Mouse (Mus musculus) brain, adult 2 months (tissue): ENCODE results near the gene Loxl1.

Source experiments
- DNase-seq: peaks from one replicate; pipeline ENCODE4 v3.0.0; 2011; ENCODE audit warnings: low read depth, low spot score

The Loxl1 gene

DNA sequence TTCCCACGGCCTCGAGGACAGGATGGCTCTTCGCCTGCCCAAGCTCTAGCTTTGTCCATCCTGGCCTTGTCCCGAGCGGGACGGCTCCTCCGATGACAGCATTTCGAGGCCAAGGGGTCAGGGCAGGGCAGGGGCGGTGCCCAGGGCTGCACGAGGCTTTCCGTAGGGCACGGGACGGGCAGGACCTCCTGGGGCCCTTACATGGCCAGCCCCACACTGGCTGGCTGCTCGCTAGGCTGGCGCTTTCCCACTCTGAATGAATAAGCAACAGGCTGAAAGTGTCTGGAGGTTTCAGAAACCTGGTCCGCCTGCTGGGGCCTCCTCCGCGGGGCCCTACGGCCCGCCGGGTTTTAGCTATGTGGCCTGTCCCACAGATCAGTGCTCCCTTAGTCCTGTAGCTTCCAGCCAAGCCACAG lies at the start of gene Loxl1:
Gene Loxl1 (minus strand): TSS at position 243 of the 416 bp plus-strand sequence.
- no peak for DNase-seq

DNA sequence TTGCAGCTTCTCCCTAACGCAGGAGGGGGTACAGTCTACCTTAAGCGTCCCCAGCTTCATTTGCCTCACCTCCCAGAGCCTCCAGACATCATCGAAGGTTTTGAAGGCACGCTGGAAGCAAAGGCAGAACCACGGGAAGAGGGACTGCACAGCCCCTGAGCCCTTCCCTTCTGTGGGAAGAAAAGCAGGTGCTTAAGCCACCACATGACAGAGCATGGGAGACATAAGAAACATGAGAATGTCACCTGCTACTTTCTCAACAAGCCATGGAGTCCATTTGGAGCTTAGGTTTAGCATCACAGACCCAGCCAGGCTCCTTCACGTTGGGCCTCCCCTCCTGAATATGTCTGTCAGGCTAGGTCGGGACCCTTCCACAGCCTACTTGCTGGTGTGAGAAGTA lies 49.0 kb upstream of the Loxl1 start:
- no peak for DNase-seq

DNA sequence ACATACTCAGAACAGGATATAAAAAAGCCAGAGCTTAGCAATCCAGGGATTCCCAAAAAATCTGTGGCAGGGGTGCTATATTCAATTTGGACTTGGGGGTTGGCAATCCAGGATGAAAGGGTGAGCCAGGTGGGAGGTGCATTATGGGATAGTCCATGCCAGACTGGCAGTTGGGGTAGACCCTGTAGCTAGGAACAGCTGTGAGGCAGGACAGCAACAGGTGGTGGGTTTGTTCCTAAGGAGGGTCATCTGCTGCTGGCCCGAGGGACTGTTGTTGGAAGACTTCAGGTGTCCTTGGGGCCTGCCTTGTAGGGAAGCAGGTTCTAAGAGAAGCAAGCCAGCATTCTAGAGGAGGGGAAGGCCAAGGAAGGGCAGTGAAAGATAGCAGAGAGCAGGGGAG lies 48.4 kb upstream of the Loxl1 start:
- DNase-seq, result no peak

DNA sequence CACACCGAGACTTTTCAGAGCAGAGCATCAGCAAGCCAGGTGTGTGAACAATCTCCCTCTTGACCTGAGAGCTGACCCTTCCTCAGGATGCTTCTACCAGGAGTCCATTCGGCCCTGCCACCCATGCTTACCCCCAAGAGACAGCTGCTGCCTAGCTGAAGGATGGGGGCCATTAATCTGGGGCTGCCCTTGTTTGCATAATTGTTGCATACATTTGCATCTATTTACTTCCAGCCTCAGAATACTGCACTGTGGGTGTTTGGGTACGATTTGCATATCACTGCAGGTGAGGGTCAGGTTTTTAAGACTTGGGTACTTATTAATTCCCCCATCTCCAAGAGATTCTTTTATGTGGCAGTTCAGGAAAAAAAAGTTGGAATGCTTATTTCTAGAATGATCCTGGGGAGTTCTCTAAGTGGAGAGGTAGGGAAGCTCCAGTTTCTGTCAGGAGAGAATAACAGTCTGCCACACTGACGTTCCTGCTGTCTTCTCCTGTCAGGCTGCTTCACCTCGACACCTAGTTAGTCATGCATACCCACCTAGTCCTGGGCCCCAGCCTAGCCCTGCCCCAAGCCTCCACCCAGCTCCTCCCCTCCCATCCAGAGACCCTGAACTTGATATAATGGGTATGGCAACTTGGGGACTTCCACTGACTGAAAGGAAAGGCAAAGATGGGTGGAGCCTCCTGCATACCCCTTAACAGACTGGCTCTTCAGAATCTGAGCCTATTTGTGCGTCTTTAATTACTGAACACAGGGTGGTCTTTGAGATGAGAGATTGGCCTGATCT lies 42.5 kb upstream of the Loxl1 start:
- DNase-seq, result no peak

DNA sequence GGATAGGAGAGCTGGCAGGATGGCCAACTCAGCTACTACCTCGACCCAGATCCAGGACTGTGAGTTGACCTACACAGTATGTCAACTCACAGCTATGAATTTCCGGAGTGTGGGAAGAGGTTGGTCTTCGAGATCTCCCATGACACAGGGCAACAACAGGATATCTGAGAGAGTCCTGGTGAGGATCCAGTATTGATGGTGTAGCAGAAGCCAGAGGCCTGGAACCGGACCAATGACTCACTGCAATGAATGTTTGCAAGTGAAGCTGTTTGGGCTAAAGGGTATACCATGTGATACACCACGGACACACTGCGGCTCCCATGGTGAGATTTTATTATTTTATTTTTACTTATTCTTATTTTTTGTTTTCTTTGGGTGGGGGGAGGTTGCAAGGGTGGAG lies 41.7 kb upstream of the Loxl1 start:
- DNase-seq, result no peak

DNA sequence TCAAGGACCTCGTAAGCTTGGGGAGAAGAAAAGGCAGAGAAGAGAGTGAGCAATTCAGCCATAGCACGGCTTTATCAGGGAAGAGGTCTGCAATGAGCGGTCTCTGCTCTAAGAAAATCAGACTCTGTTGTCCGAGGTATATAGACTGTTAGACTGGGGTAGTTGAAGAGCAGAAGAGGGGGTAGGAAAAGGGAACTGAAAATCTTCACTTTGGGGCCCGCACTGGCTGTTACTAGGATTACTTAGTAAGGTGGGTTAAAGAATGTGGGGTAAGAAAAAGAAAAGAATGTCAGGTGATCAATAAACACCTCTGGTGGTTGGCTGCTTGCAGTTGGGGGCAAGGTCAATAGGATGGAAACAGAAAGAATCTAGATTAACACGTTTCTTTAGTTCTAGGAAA lies 40.2 kb upstream of the Loxl1 start:
- DNase-seq, result no peak

DNA sequence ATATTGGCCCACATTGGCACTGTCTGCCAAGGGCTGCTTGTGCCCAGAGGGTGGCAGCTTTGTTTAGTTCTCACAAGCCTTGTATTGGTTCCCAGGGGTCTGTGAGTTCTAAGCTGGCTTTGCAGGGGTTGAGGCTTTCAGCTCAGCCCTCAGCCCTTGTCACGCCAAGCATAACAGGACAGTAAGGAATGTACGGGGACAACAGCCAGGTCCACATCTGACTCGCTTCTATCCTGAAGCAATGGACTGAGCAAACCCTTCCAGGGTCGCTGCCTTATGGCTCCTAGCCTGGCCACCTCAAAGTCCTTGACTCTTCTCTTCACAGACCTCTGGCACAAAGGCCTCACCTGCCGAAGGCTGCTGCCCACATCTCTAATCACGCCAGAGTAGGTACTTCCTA lies 34.8 kb upstream of the Loxl1 start:
- DNase-seq, result no peak

DNA sequence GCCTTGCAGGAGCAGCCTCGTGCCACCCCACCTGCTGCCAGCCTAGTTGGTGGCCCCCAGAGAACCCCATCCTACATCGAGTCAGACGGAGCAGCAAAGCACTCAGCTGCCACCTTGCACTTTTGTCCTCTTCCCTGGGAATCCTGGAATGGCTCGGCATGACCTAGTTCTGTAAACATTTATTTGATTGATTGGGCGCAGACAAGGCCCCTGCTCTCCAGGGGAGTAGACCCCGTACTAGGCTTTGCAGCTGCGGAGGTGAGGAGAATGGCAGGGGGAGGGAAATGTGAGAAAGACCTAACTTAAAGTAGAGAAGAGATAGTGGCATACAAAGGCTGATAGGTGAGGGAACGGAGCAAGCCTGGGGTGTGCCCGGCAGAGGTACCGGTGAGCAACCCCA lies 33.5 kb upstream of the Loxl1 start:
- DNase-seq, result peak; percentile 42

DNA sequence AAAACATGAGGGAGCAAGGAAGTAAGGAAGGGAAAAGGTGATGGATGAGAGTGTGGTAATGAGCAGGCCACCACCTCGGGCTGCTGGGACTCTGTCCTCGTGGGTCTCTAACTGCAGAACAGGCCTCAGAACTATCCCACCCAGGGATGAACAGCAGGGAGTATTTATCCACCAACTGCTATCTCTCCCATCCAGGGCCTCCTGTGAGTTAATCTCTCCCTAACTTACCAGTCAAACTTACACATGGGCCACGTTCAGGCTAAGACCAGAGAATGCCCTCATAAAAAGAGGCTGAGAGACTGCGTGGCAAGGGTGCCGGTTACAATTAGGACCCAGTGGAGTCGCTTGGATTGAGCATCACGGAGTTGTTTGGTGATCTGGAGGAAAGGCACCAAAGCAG lies 33.0 kb upstream of the Loxl1 start:
- DNase-seq, result no peak

DNA sequence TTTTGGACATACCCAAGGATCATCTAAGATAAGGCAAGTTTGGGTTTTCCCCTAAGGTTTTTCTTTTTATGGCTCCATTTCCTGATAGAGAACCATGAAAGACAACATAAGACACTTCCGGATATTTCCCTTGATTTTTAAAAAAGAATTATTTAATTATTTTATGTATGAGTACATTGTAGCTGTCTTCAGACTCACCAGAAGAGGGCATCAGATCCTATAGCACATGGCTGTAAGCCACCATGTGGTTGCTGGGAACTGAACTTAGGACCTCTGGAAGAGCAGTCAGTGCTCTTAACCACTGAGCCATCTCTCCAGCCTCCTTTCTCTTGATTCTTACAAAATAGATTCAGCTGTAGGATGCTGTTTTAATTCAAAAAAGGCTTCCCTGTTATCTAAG lies 28.8 kb upstream of the Loxl1 start:
- no peak for DNase-seq

DNA sequence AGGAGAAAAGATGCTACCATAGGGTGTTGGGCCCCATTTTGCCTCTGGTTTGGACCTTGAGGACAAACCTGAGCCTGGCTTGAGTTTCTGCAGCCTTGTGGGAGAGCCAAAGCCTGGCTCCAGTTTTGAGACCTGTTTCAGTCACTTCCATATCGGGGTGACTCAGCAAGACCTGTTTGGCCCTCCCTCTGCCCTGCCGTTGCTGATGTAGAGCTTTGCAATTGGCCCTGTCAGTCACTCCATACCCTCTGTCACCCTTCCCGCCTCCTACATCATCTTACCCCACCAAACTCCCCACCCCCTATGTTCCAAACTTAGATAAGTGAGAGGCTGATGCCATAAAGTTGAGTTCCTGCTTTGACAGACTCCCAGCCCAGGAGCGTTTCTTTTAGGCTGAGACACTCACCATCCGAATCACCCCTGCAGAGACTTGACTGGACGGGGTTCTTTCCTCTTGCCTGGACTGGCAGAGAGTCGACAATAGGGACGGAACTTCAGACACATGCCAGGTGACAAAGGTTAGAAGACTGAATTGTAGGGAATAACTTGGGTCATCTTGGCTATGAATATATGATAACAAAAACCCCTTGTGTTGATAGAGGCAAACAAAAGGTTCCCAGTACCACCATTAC lies 23.8 kb upstream of the Loxl1 start:
- DNase-seq, result no peak

DNA sequence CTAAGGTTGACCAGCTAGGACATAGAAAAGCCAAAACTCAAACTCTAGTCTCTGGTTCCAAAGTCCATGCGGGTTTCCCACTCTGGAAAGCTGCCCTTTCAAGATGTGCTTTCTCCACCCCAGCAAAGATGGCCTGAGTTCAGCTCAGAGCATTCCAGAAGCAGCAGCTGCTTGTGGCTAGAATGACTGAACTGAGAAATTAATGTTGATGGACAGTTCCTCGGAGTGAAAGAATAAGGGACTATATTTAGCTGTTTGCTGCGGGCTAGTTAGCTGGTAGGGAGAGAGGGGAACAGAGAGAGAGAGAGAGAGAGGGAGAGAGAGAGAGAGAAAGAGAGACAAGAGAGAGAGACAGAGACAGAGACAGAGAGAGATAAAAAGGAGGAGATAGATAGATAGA lies 18.3 kb upstream of the Loxl1 start:
- DNase-seq, result no peak

DNA sequence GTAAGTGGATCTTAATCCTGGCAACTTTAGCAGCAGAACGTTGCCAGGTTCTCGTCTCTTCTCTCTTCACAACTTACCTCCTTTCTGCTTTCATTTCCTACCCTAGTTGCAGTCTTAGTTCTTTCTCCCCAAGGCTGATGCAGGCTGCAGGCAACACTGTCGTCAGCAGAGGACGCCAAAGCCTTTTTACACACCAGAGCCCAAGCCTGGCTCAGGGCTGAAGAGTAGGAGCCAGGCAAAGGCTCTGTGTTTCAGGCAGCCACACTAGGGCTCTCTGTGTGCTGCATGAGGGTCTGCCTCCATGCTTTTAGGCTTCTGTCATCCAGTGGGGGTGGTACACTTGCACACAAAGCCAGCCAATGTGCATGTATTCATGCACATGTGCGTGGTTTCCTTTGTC lies 17.3 kb upstream of the Loxl1 start:
- peak; percentile 90 for DNase-seq

DNA sequence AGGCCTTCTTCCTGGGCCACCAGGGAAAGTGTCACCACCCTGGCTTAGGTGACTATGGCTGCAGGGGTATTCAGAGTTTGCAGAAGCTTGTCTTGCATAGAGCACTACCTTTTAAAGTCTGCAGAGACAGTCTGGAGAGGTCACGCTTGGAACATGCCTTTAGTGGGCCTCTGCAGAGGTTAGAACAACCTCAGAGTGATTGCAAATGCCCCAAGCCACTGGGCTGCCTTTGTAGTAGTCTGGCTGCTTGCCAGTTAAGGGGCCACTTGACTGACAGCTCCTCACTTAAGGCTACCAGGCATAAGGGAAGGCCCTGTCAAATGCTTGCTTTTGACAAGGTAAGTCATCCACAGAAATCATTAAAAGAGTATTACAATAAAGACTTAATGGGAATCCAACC lies 14.4 kb upstream of the Loxl1 start:
- DNase-seq, result no peak

DNA sequence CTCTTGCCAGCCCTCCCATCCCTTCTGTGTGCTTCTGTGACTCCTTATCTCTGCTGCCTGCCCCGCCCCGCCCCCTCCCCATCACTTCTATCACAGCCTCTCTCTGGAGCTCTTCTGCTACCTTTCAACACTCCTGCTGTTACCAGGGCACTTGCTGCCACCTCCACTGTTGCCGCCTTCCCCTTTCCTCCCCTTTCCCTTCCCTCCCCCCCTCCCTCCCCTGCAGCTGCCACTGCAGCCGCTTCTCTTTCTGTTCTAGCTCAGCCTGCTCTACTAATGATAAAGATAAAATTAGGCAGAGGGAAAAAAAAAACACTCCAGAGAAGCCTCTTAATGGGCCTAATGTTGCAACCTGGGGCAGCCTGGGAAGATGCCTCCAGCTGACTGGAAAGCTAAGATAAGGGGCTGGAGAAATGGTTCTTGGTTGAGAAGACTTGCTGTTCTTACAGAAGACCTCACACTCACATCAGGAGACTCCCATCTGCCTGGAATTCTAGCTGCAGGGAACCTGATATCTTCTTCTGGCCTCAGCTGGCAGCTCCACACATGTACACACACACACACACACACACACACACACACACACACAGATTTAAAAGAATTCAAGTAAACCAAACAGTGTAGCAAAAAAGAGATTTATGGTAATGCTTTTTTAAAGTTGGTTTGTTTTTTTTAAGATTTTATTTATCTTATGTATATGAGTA lies 13.6 kb upstream of the Loxl1 start:
- peak; percentile 70 for DNase-seq

DNA sequence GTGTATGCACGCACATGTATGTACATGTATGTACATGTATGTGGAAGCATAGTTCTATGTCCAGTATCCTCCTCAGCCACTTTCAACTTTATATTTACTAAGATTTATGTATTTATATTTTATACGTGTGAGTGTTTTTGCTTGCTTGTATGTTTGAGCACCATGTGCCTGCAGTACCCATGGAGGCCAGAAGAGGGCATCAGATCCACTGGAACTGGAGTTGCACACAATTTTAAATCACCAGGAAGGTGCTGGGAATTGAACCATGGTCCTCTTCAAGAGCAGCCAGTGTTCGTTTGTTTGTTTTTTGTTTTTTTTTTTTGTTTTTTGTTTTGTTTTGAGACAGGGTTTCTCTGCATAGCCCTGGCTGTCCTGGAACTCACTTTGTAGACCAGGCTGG lies 8.7 kb upstream of the Loxl1 start:
- no peak for DNase-seq

DNA sequence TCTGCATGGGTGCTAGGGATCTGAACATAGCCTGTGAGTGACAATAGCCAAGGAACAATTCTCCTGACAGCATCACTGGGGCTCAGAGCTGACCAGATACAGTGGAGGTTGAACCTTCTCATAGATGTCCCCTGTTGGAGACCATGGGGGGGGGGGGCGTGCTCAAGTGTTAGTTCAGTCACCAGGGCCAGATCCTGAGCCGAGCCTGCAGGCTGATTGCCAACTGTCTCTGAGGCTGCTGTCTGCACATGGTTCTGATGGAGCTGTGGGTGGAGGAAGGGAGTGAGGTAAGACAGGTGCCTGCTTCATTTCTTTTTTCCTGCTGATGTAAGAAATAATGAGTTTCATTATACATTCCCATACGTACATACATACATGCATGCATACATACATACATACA lies 5.3 kb upstream of the Loxl1 start:
- no peak for DNase-seq

DNA sequence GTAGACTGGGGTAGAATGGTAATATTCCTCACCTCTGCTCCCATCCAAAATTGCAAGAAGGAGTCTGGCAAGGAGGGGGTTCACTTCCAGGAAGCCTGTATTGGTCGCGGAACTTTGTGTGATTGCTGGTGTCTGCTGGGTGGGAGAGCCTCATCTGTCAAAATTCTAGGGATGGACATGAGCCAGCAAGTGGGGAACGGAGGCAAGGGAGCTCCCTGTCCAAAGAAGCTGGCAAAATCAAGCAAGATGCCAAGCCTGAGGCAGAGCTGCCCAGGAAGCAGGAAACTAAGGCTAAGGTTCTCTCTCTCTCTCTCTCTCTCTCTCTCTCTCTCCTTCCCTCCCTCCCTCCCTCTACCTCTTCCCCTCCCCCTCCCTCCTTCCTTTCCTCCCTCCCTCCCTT lies 4.4 kb upstream of the Loxl1 start:
- DNase-seq, result no peak

DNA sequence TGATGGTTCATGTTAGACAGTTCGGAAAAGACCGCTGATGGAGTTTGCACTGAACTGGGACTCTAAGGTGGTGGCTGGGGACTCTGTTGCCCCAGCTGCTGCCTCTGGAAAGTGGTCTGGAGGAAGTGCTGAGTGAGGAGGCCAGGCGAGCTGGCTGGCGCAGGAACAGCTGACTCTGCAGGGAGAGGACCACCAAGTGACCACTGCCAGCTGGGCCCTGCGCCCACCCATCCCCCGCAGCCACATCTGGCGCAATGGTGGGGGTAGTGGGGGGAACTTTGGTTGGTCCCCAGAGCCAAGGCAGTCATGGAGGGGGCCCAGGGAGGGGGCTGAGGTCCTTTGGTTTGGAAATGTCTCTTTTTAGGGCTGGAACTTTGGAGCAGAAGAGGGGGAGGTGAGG lies 3.8 kb upstream of the Loxl1 start:
- no peak for DNase-seq

DNA sequence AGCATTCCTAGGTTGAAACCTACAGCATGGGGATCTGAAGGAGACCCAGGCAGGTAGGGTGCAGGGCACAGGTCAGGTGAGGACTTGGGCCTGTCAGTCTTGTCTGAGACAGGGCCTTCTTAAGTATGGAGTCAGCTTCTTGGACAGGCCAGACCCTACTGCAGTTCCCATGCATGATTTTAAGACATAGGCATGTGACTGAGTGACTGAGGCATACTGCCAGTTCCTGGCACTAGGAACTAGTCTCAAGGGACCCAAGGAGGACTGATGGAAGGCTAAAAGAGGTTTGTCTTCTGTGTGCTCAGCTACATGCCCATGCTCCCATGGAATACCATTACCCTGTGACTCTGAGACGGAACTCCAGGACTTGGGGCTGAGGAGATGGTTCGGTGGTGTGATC lies 2.9 kb upstream of the Loxl1 start:
- DNase-seq, result no peak

DNA sequence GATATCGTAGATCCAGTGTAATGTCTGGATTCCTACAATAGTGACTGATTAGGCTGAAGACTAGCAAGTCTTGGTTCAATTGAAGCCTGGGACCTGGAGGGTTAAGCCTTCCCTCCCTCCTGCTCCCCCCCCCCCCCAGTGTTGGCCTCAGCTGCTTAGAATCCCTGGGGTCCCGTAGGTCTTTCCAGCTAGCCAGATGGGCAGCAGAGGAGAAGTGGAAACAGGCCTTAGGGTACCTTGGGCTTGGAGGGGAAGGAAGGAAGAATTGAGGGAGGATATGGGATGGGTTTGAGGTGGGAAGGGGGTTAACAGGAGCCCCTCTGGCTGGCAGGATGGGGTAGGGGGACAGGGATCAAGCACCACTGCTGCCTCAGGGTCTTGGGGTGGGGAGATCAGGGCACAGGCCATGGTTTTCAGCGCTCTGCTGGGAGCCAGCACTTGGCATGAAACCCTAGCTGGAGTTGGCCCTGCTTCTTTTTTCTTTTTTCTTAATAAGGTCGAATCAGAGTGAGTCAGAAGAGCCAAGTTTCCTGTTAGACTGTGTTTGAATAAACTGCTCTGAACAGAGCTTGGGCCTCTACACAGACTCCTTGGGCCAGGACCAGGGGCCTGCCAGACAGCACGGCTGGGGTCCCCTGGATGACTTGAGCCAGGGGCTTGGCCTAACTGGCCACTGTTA lies 1.8 kb upstream of the Loxl1 start:
- DNase-seq, result no peak

DNA sequence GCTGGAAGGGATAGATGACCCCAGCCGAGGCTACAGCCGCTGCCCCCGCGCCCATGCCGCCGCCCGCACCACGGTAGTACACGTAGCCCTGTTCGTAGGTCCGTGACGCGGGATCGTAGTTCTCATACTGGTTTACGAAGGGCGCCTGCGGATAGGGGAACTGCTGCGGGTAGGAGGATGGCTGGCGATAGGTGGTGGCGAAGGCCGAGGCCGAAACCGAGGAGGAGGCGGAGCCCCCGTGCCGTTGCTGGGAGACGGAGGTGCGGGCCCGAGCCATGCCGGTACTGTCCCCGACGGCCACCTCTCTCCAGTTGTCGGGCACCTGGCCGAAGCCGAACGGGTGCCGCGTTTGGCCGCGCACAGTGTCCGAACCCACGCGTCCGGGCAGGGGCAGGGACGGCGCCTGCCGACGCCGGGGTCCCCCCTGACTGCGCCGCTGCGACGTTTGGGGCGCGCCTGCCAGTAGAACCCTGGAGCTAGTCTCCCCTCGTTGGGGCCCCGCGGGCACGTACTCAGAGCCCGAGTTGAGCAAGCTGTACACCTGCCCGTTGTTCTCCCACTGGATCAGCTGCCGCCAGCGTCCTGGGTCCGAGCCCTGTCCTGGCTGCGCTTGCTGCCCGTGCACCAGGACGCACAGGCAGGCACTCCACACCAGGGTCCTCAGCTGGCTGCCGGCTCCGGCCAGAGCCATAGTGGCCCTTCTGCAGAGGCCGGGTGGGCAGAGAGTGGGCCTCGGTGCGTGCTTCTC lies 616 bp downstream of the Loxl1 start:
- no peak for DNase-seq
